Mouse (Mus musculus) embryo, embryonic 9.5 days (tissue): ENCODE results near the gene Ccdc85c.
A peak's percentile ranks its signal among the peaks of the same experiment; 100 is the strongest.

Source experiments
- DNase-seq: peaks from one replicate; pipeline ENCODE4 v3.0.0-alpha.2; 2017; ENCODE audit errors: extremely low spot score

Ccdc85c gene

GRCm38 (mm10) chr12:108240401-108240890 lies 34.8 kb downstream of the Ccdc85c start:
- no peak for DNase-seq

GRCm38 (mm10) chr12:108239441-108239840 lies 35.8 kb downstream of the Ccdc85c start:
- DNase-seq, result no peak

- DNase-seq, result no peak
These were observed 36.7 kb downstream of the Ccdc85c start for GRCm38 (mm10) chr12:108238395-108239035.

- DNase-seq, result no peak
These were observed 37.8 kb downstream of the Ccdc85c start for GRCm38 (mm10) chr12:108237300-108238006.

- no peak for DNase-seq
These were observed 39.2 kb downstream of the Ccdc85c start for GRCm38 (mm10) chr12:108235976-108236555.

- no peak for DNase-seq
These were observed 40.2 kb downstream of the Ccdc85c start for GRCm38 (mm10) chr12:108234832-108235602.

GRCm38 (mm10) chr12:108233736-108234135 lies 41.5 kb downstream of the Ccdc85c start:
- no peak for DNase-seq

- DNase-seq, result no peak
These were observed 43.3 kb downstream of the Ccdc85c start for GRCm38 (mm10) chr12:108231901-108232300.

- no peak for DNase-seq
These were observed 44.1 kb downstream of the Ccdc85c start for GRCm38 (mm10) chr12:108230821-108231794.

GRCm38 (mm10) chr12:108230077-108230476 lies 45.1 kb downstream of the Ccdc85c start:
- DNase-seq, result no peak

GRCm38 (mm10) chr12:108227527-108227926 lies 47.7 kb downstream of the Ccdc85c start:
- no peak for DNase-seq

- no peak for DNase-seq
These were observed 48.3 kb downstream of the Ccdc85c start for GRCm38 (mm10) chr12:108226941-108227340.

- no peak for DNase-seq
These were observed 49.0 kb downstream of the Ccdc85c start for GRCm38 (mm10) chr12:108226216-108226615.

- no peak for DNase-seq
These were observed 49.4 kb downstream of the Ccdc85c start for GRCm38 (mm10) chr12:108225781-108226180.

GRCm38 (mm10) chr12:108223357-108223756 lies 51.9 kb downstream of the Ccdc85c start:
- DNase-seq, result no peak

- no peak for DNase-seq
These were observed 53.5 kb downstream of the Ccdc85c start for GRCm38 (mm10) chr12:108221712-108222111.

GRCm38 (mm10) chr12:108221206-108221605 lies 54.0 kb downstream of the Ccdc85c start:
- DNase-seq, result peak; percentile 45

- no peak for DNase-seq
These were observed 54.6 kb downstream of the Ccdc85c start for GRCm38 (mm10) chr12:108220621-108221020.

- DNase-seq, result no peak
These were observed 55.2 kb downstream of the Ccdc85c start for GRCm38 (mm10) chr12:108219825-108220616.

- no peak for DNase-seq
These were observed 56.1 kb downstream of the Ccdc85c start for GRCm38 (mm10) chr12:108219163-108219562.
